Mouse (Mus musculus) brain, embryonic 14.5 days (tissue): ENCODE measurements at regions not wholly inside any gene's neighbourhood (a gene's known extent, or its start where the extent isn't known, plus 50 kb on each side); places are given as distances from the start of the nearest gene placed in this dataset.

Experiments used
- DNase-seq: peaks from one replicate; pipeline ENCODE4 v3.0.0-alpha.2; 2011; ENCODE audit warnings: low read depth
- CTCF ChIP-seq: fragments of 200-500 bp; IDR thresholded peaks from 2 replicates; pipeline ENCODE4 v1.5.1; 2012; ENCODE audit warnings: inconsistent platforms, mild to moderate bottlenecking, moderate library complexity, borderline replicate concordance; ENCODE audit not compliant: insufficient read depth, insufficient read length; ENCODE audit errors: extremely low read depth
- POLR2A ChIP-seq: fragments of 200-500 bp; IDR thresholded peaks from 2 replicates; pipeline ENCODE4 v1.6.1; 2012; ENCODE audit warnings: mild to moderate bottlenecking, inconsistent platforms, borderline replicate concordance; ENCODE audit not compliant: poor library complexity, insufficient read depth, insufficient read length, severe bottlenecking; ENCODE audit errors: extremely low read depth

DNA sequence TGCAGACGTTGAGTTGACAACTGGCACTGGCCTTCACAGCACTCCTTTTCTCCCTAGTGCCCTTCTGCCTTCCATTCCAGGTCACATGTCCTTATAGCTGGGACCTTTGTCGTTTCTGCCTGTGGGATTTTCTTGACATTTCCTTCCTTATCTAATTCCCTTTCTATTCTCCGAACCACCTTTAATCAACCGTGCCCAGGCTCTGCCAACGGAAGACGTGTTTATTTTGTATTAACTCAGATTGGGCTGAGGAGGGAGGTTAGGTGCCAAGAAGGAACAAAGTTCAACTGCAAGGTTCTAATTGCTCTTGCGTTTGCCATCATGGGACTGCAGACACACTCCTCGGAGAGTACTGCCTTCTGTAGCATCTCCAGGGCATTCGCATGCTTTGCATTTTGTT lies 146.7 kb downstream of the Gm19410 start:
- DNase-seq, result no peak
- TF ChIP-seq CTCF, result no peak
- TF ChIP-seq POLR2A, result no peak

DNA sequence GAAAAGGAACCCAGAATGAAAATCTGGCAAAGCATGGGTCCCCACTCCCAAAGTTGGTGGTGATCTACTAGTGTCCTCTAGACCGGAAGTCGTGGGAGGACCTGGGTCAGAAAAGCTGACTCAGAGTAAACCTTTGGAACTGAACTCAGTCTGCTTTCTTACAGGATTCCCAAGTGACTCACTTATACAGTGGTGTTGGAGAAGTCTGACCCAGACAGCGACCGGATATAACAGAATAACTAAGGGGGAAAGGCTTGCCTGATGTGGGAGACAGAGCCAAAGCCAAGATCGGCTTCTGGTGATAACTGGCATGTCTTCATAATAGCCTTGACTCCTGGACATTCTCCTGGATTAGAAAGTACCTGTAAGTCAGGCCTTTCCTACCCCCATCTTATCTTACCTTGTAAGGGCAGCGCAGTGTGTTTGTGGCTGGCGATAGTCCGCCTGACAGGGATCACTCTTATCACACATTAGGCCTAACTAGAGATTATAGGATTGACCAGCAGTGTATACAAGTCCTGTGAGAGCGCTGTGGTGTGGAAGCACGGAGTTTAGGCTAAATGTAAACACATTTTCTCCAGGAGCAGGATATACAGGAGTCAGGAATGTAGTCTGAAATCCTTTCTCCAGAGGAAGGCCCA lies 150.4 kb downstream of the Gm19410 start:
- no peak for TF ChIP-seq CTCF
- TF ChIP-seq POLR2A, result no peak
- DNase-seq, result no peak

DNA sequence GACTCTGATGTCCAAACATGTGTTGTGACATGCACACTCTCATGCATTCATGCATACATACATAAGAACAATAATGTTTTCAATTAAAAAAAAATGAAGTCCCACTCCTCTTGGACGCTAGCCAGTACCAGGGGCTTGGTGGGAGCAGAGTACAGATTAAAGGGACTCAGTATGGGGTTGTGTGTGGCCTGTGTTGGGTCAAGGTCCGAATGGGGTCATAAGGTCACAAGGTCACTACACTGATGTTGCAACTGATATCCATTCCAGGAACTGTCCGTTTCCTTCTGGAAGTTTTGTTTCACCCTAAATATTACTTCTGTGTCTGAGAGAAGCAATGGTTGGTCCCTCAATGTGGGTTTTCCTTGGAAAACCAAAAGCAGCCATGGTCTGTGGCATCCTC lies 152.0 kb downstream of the Gm19410 start:
- TF ChIP-seq CTCF (no peak), POLR2A (no peak)
- DNase-seq, result no peak

DNA sequence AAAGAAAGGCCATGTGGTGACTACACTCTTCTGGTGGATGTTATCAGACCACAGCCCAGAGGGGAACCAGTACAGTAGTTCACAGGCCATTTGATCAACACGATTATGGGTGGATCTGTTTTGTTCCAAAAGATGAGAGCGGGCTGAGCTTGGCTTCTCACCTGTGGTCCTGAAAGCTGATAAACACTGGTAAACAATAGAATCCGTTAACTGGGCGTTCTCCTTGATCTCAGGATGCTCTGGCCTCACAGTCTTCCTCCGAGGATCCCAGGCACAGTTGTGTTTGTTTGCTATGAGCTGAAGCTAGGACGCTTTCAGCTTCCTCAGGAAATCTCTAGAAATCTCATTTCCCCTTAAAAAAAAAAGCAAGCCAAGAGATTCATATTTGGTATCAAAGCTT lies 153.9 kb downstream of the Gm19410 start:
- no peak for TF ChIP-seq CTCF
- TF ChIP-seq POLR2A, result no peak
- DNase-seq, result no peak

DNA sequence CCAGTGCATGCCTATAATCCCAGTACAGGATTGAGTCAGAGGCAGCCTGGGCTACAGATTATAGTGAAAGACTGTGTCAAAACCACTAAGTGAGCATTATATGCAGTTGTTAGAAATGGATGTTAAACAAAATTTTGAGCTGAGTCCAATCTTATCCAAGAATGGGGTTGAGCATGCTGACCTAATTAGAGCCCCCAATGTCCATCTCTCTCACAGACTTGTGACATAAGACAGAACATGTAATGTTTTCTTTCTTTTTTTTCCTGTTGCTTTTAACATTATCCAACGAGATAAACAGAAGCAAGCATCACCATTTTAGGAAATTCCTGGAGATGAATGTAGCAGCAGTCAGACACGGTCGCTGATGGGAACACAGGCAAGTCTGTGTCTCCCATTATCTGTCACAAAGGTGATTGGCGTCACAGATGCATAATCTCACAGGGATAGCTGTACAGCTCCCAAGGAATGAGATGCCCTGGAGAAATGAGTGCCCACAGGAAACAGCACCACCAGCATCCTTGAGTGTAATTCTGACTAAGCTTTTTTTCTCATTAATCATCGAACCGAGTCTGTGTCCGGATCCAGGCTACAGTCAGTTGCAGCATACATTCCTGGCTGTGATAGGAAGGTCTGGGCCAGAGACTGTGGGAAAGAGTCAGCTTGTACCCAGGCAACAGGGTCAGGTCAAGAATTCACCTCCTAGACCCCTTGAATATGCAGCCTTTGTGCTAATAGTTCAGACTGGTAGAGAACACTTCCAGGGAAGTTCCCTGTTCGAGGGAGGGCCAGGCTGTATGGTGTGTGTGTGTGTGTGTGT lies 154.5 kb downstream of the Gm19410 start:
- TF ChIP-seq POLR2A (no peak), CTCF (no peak)
- DNase-seq, result no peak

DNA sequence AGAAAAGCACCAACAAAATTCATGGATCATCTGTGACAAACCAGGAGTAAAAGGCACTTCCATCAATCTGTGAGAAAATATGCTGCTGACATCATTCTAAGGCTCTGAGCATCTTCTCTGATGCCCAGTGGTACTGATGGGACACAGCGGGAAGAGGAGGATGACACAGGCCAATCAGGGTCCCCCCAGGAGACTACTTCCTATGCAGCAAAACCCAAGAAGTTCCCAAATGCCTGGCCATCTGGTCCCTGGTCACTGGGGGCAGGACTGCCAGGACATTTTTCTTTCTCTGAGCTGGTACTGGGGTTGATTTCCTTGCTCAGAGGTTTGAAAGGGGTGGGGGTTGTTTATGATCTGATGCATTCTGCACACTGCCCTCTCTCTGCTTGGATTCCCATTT lies 158.4 kb downstream of the Gm19410 start:
- TF ChIP-seq POLR2A (no peak), CTCF (no peak)

DNA sequence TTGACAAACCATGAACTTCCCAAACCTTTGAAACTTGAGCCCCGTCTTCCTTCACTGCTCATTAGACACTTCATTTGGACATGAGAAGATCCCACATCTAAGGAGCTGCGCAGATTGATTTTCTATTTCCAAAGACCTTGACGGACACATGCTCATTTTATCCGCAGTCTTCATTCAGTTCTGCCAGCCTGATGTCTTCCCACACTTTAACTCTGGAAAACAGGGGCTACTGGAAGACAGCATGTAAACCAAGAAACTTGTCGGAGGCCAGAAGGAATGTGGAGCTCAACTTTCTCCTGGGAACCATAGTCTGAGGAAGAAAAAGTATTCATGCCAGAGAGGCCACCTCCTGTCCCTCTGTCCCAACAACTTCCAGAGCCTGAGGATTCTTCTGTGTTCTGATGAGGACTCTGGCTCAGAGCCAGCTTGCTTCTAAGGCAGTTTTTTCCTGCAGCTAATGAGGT lies 161.8 kb downstream of the Gm19410 start:
- no peak for TF ChIP-seq POLR2A
- TF ChIP-seq CTCF, result no peak
- DNase-seq, result peak; percentile 35

More for the DNA sequence above, 158.4 kb downstream of the Gm19410 start:
- DNase-seq, result no peak

DNA sequence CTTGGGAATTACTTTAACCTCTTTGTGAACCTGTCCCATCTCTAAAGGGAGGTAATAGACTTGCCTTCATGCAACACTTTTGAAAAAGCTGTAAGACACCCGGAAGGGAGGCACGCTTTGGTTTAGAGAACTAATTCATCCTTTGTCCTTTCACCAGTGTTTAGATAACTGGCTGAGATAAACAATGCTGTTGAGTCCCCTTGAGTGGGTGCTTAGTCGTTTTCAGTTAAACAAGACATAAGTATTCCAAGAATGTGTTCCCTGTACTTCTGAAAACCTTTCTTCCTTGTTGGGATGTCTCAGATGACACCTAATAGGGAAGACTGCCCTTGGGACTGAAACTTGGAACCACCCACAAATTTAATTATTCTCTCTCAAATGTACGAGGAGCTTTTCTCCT lies 164.7 kb downstream of the Gm19410 start:
- no peak for DNase-seq
- TF ChIP-seq POLR2A, result no peak
- no peak for TF ChIP-seq CTCF

DNA sequence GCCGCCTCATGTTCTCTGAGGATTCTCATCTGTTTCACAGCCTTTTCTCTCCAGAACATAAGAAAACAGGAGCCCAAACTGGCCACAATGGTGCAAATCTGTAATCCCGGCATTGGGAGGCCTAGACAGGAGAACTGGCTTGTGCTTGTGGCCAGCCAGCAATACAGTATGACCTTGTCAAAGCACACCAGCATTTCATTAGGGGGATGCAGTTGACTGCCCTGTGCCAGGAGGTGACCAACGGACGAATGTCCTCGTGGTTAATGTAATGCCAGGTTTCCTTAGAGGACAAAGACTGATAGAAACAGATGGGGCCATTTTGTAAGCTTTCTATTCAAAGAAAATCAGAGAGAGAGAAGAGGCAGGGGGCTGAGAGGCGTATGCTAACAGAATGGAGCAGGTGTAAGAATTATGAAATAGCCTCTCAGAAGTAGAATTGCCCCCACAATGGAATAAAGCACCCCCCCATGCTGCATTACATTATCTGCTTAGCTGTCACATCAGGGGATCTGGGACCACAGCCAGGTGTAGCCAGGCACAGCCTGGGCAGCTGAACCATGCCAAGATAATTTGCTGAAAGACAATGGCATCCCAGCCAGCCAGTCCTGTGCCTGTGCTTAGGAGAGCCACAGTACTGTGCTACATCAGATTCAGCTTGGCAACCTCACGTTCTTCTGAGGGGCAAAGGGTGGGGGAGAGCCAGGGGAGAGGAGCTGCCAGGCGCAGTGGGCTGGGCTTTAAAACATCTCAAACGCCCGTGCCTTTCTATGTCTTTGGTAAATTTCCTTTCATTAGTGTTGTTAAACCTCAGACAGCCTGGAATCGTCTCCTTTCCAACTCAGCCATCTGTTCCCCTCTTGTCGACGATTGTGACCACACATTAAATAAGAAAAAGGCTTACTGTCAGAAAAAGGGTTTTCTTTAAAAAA lies 167.9 kb downstream of the Gm19410 start:
- DNase-seq, result peak; percentile 98
- TF ChIP-seq POLR2A, result no peak
- no peak for TF ChIP-seq CTCF

DNA sequence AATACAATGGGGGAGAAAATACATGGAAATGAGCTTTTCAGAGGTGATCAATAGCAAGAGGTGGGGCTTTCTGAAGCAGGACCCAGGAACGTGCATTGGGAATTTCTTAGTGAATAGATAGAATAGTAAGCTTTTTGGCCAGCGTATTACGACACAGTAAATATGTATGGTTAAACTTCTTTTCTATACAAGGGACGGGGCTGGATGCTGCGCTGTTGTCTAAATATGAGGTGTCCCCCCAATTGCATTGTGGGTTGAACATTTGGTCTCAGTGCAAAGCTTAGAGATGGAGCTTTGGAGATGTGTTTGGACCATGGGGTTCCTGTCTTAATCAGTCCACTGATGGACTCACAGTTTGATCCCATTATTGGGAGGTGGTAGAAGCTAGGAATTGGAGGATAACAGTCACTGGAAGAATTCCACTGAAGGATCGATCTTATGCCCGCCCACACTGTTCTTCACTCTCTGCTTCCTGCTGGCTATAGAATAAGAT lies 168.6 kb downstream of the Gm19410 start:
- TF ChIP-seq CTCF (no peak), POLR2A (no peak)
- no peak for DNase-seq

DNA sequence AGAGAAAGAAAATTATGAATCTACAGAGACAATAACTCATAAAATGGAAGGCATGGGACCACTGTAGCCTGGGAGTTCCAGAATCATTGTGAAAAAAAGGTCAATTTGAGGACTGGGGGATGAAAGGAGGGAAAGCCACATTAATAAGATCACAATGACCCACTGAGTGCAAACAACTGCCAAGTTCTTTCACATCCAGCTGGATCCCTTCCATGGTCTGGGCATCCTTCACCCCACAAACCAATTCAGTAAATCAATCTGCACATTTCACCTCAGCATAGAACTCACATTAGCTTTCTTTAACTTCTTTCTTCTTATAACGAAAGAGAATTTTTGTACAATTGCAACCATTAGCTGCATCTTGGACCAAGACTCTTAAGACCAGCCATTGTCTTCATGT lies 169.4 kb downstream of the Gm19410 start:
- TF ChIP-seq POLR2A, result no peak
- DNase-seq, result peak; percentile 67
